Mouse (Mus musculus) heart, adult 2 months (tissue): Measurements from ENCODE around the gene Dnajc7.

Experiments
- CTCF ChIP-seq: fragments of 200-600 bp; IDR thresholded peaks from 2 replicates; pipeline ENCODE4 v1.8.1; 2022; ENCODE audit warnings: antibody characterized with exemption, mild to moderate bottlenecking, moderate library complexity
- EP300 ChIP-seq: fragments of 200-500 bp; IDR thresholded peaks from 2 replicates; pipeline ENCODE4 v1.6.1; 2011; ENCODE audit warnings: low read depth, low read length, control low read depth; ENCODE audit not compliant: insufficient read depth
- POLR2A ChIP-seq: fragments of 200-500 bp; IDR thresholded peaks from 2 replicates; pipeline ENCODE4 v1.6.1; 2011; ENCODE audit warnings: mild to moderate bottlenecking, low read depth, low read length, control low read depth; ENCODE audit not compliant: insufficient read depth

GRCm38 (mm10) chr11:100585148-100585547, 34.8 kb downstream of the Dnajc7 start:
- TF ChIP-seq POLR2A (no peak), CTCF (no peak), EP300 (no peak)
